Mouse (Mus musculus): ENCODE data around the gene Rasgrp4.
A peak's percentile ranks its signal among the peaks of the same experiment; 100 is the strongest.
"Not testable (repeated sequence)": the region's sequence is repeated elsewhere in the genome, so short reads cannot be mapped to it uniquely, and the experiment has no call there.

Gene Rasgrp4

GRCm38 (mm10) chr7:29180077-29180853 lies 45.6 kb downstream of the Rasgrp4 start, which contains the start of gene Psmd8:
Psmd8 (minus strand) TSS chr7:29180701.
- peak; percentile 98 to 99 for DNase-seq

GRCm38 (mm10) chr7:29180854-29181236 lies 46.2 kb downstream of the Rasgrp4 start:
- no peak for DNase-seq

GRCm38 (mm10) chr7:29181323-29181722 lies 46.7 kb downstream of the Rasgrp4 start:
- not testable (repeated sequence) for DNase-seq

- not testable (repeated sequence) for DNase-seq
These were observed 59.6 kb downstream of the Rasgrp4 start for GRCm38 (mm10) chr7:29194230-29194629.

- DNase-seq: no peak
These were observed 67.9 kb downstream of the Rasgrp4 start for GRCm38 (mm10) chr7:29202577-29202976.
